Mouse (Mus musculus) MEL (cell line): Measurements from ENCODE around the gene Pde7b. TPM values are rescaled to one million over a fixed set of nuclear protein-coding genes. Genes with fewer than 3 reads are reported as not detected.

Source experiments
- DNase-seq: peaks from one replicate; pipeline ENCODE4 v3.0.0; 2011; ENCODE audit warnings: low read depth, low spot score
- H3K27ac ChIP-seq: 2 replicates; pipeline ENCODE4 v1.5.1; 2012; ENCODE audit warnings: low read depth, mild to moderate bottlenecking, control low read depth, low read length, moderate library complexity; ENCODE audit not compliant: control insufficient read depth
- H3K27me3 ChIP-seq, 2 experiments: fragments of 150-350 bp in 1 of 2; sonication (generic) in 1 of 2; 2 replicates each; pipeline ENCODE4 v1.6.1; 2012; ENCODE audit warnings: low read length in 2 of 2, mild to moderate bottlenecking in 2 of 2, improper control_type of control experiment in 1 of 2, moderate library complexity in 1 of 2; ENCODE audit not compliant: insufficient read depth in 2 of 2, control insufficient read depth in 1 of 2
- H3K36me3 ChIP-seq, 2 experiments: 2 replicates each; pipeline ENCODE4 v1.6.1; 2012 to 2014; ENCODE audit warnings: low read length in 2 of 2, improper control_type of control experiment in 1 of 2, inconsistent platforms in 1 of 2, mild to moderate bottlenecking in 1 of 2; ENCODE audit not compliant: insufficient read depth in 2 of 2, control insufficient read depth in 1 of 2
- H3K4me1 ChIP-seq, 2 experiments: fragments of 150-350 bp in 1 of 2; sonication (generic) in 1 of 2; 2 replicates each; pipeline ENCODE4 v1.6.1; 2012; ENCODE audit warnings: low read length in 2 of 2, improper control_type of control experiment in 1 of 2, mild to moderate bottlenecking in 1 of 2; ENCODE audit not compliant: insufficient read depth in 2 of 2, control insufficient read depth in 1 of 2
- H3K4me3 ChIP-seq, 2 experiments: fragments of 150-350 bp in 1 of 2; sonication (generic) in 1 of 2; 2 replicates each; pipeline ENCODE4 v1.5.1; 2012; ENCODE audit warnings: low read depth in 2 of 2, low read length in 2 of 2, mild to moderate bottlenecking in 2 of 2, moderate library complexity in 2 of 2, control low read depth in 1 of 2, improper control_type of control experiment in 1 of 2; ENCODE audit not compliant: control insufficient read depth in 1 of 2, insufficient read depth in 1 of 2
- H3K79me2 ChIP-seq: 2 replicates; pipeline ENCODE4 v1.6.1; 2012; ENCODE audit warnings: mild to moderate bottlenecking, low read length, moderate library complexity; ENCODE audit not compliant: control insufficient read depth, poor library complexity, insufficient read depth
- H3K9ac ChIP-seq: 2 replicates; pipeline ENCODE4 v1.6.1; 2012; ENCODE audit warnings: low read depth, mild to moderate bottlenecking, control low read depth, low read length, moderate library complexity; ENCODE audit not compliant: control insufficient read depth, poor library complexity, severe bottlenecking
- H3K9me3 ChIP-seq: fragments of 150-350 bp; sonication (generic); replicated peaks from 2 replicates; pipeline ENCODE4 v1.6.1; 2012; ENCODE audit warnings: mild to moderate bottlenecking, low read length, improper control_type of control experiment, moderate library complexity; ENCODE audit not compliant: insufficient read depth
- BHLHE40 ChIP-seq: IDR thresholded peaks from 2 replicates; pipeline ENCODE4 v1.6.1; 2012; ENCODE audit warnings: low read depth, mild to moderate bottlenecking, inconsistent platforms, low read length, improper control_type of control experiment, borderline replicate concordance
- CHD1 ChIP-seq: IDR thresholded peaks from 2 replicates; pipeline ENCODE4 v1.6.1; 2012; ENCODE audit warnings: low read depth, mild to moderate bottlenecking, inconsistent platforms, low read length, improper control_type of control experiment
- E2F4 ChIP-seq: IDR thresholded peaks from 2 replicates; pipeline ENCODE4 v1.6.1; 2011; ENCODE audit warnings: low read depth, low read length, improper control_type of control experiment, borderline replicate concordance
- EP300 ChIP-seq, 2 experiments: IDR thresholded peaks; 2 replicates each; pipeline ENCODE4 v1.6.1; 2011; ENCODE audit warnings: improper control_type of control experiment in 2 of 2, low read length in 2 of 2, low read depth in 1 of 2, mild to moderate bottlenecking in 1 of 2
- ETS1 ChIP-seq: IDR thresholded peaks from 2 replicates; pipeline ENCODE4 v1.6.1; 2012; ENCODE audit warnings: low read depth, mild to moderate bottlenecking, inconsistent platforms, low read length, improper control_type of control experiment, moderate library complexity
- GABPA ChIP-seq: IDR thresholded peaks from 2 replicates; pipeline ENCODE4 v1.6.1; 2012; ENCODE audit warnings: low read depth, mild to moderate bottlenecking, inconsistent platforms, low read length, improper control_type of control experiment, moderate library complexity
- GATA1 ChIP-seq: IDR thresholded peaks from 2 replicates; pipeline ENCODE4 v1.6.1; 2011; ENCODE audit warnings: low read depth, low read length, improper control_type of control experiment
- HCFC1 ChIP-seq: IDR thresholded peaks from 2 replicates; pipeline ENCODE4 v1.6.1; 2012; ENCODE audit warnings: low read depth, mild to moderate bottlenecking, inconsistent platforms, low read length, improper control_type of control experiment, moderate library complexity
- JUND ChIP-seq: IDR thresholded peaks from 2 replicates; pipeline ENCODE4 v1.6.1; 2011; ENCODE audit warnings: low read depth, mild to moderate bottlenecking, improper control_type of control experiment, low read length
- MAFK ChIP-seq: IDR thresholded peaks from 2 replicates; pipeline ENCODE4 v1.6.1; 2011; ENCODE audit warnings: low read depth, mild to moderate bottlenecking, low read length, improper control_type of control experiment, borderline replicate concordance
- MXI1 ChIP-seq: IDR thresholded peaks from 2 replicates; pipeline ENCODE4 v1.6.1; 2011; ENCODE audit warnings: mild to moderate bottlenecking, low read depth, low read length, improper control_type of control experiment
- MYC ChIP-seq: IDR thresholded peaks from 2 replicates; pipeline ENCODE4 v1.6.1; 2011; ENCODE audit warnings: low read depth, mild to moderate bottlenecking, low read length, improper control_type of control experiment, moderate library complexity
- NELFE ChIP-seq: IDR thresholded peaks from 2 replicates; pipeline ENCODE4 v1.6.1; 2011; ENCODE audit warnings: low read depth, low read length, improper control_type of control experiment
- POLR2A ChIP-seq, 2 experiments: IDR thresholded peaks; 2 replicates each; pipeline ENCODE4 v1.6.1; 2011 to 2012; ENCODE audit warnings: low read length in 2 of 2, mild to moderate bottlenecking in 2 of 2, control low read depth in 1 of 2, improper control_type of control experiment in 1 of 2, low read depth in 1 of 2, moderate library complexity in 1 of 2; ENCODE audit not compliant: control insufficient read depth in 1 of 2, insufficient read depth in 1 of 2, poor library complexity in 1 of 2
- POLR2AphosphoS5 ChIP-seq: IDR thresholded peaks from 2 replicates; pipeline ENCODE4 v1.6.1; 2012; ENCODE audit warnings: low read depth, borderline replicate concordance, mild to moderate bottlenecking, inconsistent platforms, low read length, moderate library complexity, mixed read lengths
- SMC3 ChIP-seq: IDR thresholded peaks from 2 replicates; pipeline ENCODE4 v1.6.1; 2011; ENCODE audit warnings: low read depth, low read length, improper control_type of control experiment
- TAL1 ChIP-seq: IDR thresholded peaks from 2 replicates; pipeline ENCODE4 v1.6.1; 2012; ENCODE audit warnings: mild to moderate bottlenecking, inconsistent platforms, low read length, moderate library complexity, mixed read lengths
- TCF12 ChIP-seq: IDR thresholded peaks from 2 replicates; pipeline ENCODE4 v1.6.1; 2014; ENCODE audit warnings: low read depth, mild to moderate bottlenecking, inconsistent platforms, low read length, improper control_type of control experiment, moderate library complexity
- USF1 ChIP-seq: IDR thresholded peaks from 2 replicates; pipeline ENCODE4 v1.6.1; 2014; ENCODE audit warnings: low read depth, mild to moderate bottlenecking, inconsistent platforms, low read length, improper control_type of control experiment, moderate library complexity
- USF2 ChIP-seq, 2 experiments: IDR thresholded peaks; 2 replicates each; pipeline ENCODE4 v1.6.1; 2011 to 2012; ENCODE audit warnings: improper control_type of control experiment in 2 of 2, low read length in 2 of 2, borderline replicate concordance in 1 of 2, inconsistent platforms in 1 of 2, low read depth in 1 of 2, mild to moderate bottlenecking in 1 of 2; ENCODE audit not compliant: insufficient read depth in 1 of 2
- ZKSCAN1 ChIP-seq: IDR thresholded peaks from 2 replicates; pipeline ENCODE4 v1.6.1; 2012; ENCODE audit warnings: low read depth, mild to moderate bottlenecking, inconsistent platforms, low read length, improper control_type of control experiment, moderate library complexity
- ZMIZ1 ChIP-seq: IDR thresholded peaks from 2 replicates; pipeline ENCODE4 v1.6.1; 2012; ENCODE audit warnings: low read depth, mild to moderate bottlenecking, inconsistent platforms, low read length, improper control_type of control experiment, moderate library complexity
- polyA plus RNA-seq, 2 experiments: library from polyadenylated mRNA; stranded (reverse) in 1 of 2; unstranded in 1 of 2; fragments of >175 nt in 1 of 2; fragments of >200 nt in 1 of 2; gene quantifications; 2 replicates each; pipeline versions ENCODE4 v1.2.1 to v1.2.4; 2012; ENCODE audit warnings: low replicate concordance in 2 of 2, low read depth in 1 of 2; ENCODE audit not compliant: insufficient read length in 2 of 2, insufficient read depth in 1 of 2, missing spikeins in 1 of 2
- total RNA-seq: library from RNA; depleted of rRNA; stranded (reverse); fragments of 300-350 nt; gene quantifications from 2 replicates; pipeline ENCODE4 v1.2.3, GENCODE M21; 2012

Gene Pde7b
- total and polyA plus RNA-seq, 3 experiments = 0.04 TPM; not detected in 2

DNA sequence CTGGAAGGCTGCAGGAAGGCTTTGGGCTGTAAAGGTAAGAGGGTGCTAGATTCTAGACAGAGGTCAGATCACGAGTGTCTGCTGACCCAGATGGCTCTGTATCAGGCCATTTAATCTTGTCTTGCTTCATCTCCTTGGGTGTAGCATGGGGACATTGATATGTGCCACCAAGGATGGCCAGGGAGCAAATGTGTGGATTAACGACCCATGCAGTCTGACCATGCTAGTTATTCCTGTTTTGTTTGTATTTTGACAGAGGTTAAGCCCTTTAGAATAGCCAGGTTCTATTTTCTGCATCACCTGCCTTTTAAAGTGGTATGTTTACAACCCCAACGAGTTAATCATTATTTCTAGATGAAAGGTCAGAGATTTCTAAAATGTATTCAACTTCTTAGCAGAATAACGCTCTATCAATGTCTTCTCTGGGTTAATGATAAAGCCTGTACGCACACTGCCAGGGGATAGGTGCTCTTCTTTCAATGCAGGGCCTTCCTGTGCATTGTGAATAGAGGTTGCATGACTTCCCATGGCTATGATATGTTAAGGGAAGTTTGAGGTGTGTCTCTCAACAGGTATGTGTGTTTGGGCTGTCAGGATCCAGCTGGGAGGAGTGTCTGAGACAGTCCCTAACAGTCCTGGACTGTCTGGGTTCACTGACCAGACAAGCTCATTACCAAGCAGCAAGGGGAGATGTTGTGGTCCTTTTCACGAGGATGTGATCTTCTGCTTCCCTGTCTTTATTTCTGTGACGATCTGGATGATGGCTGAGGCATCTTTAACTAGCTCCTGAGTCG lies 103.0 kb downstream of the Pde7b start:
- Histone ChIP-seq H3K36me3 (no peaks in the 10 kb centered on the region), H3K9me3 (no peaks in the 10 kb centered on the region), H3K4me3 (no peak overlapping the region), H3K27ac (no peak overlapping the region), H3K79me2 (no peaks in the 10 kb centered on the region), H3K27me3 (peaks cover 2 to 7% of the 10 kb centered on the region in 2 experiments; a peak in 2 of 4 replicates), H3K4me1 (no peaks in the 10 kb centered on the region), H3K9ac (no peak overlapping the region)
- DNase-seq = no peak
- TF ChIP-seq E2F4 (no peak), BHLHE40 (no peak), SMC3 (no peak), MYC (no peak), CHD1 (no peak), MAFK (no peak), POLR2AphosphoS5 (no peak), GABPA (no peak), USF2 (IDR thresholded peaks at IDR 0.05; ENCODE audit: borderline replicate concordance in 1 of 2, insufficient read depth in 1 of 2, low read depth in 1 of 2, low read length in 2 of 2) (no peak), GATA1 (no peak)

DNA sequence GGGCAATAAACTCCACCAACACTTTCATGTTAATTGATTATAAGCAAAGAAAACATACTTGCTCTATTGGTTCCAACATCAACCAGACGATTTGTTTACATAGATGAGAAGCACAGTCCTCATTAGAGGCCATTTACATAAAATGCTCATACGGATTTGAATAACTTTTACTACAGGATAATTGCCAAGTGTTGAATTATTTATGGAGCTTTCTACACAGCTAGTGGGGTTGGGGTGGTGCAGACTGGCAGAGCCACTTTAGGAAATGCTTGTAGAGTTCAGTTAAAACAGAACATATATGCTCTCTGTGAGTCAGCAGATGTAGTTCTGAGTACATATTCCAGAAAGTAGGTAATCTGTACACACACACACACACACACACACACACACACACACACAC lies 118.9 kb downstream of the Pde7b start:
- no peak overlapping the region for H3K27ac ChIP-seq
- H3K9ac ChIP-seq = no peak overlapping the region
- H3K4me3 ChIP-seq = no peak overlapping the region
- no peak for DNase-seq
- no peaks in the 10 kb centered on the region for H3K9me3 ChIP-seq
- no peaks in the 10 kb centered on the region for H3K79me2 ChIP-seq
- H3K36me3 ChIP-seq = no peaks in the 10 kb centered on the region
- no peaks in the 10 kb centered on the region for H3K4me1 ChIP-seq
- H3K27me3 ChIP-seq = peaks cover 2 to 6% of the 10 kb centered on the region in 2 experiments; a peak in 3 of 4 replicates
- no peak for TF ChIP-seq NELFE
- no peak for TF ChIP-seq ZMIZ1
- TF ChIP-seq USF1 = no peak
- TF ChIP-seq ETS1 = no peak
- TF ChIP-seq POLR2A (IDR thresholded peaks at IDR 0.05; ENCODE audit: control insufficient read depth in 1 of 2, insufficient read depth in 1 of 2, low read depth in 1 of 2, low read length in 2 of 2, poor library complexity in 1 of 2) = no peak
- no peak for TF ChIP-seq GATA1
- TF ChIP-seq TCF12 = no peak
- TF ChIP-seq TAL1 = no peak
- TF ChIP-seq EP300 (IDR thresholded peaks at IDR 0.05; ENCODE audit: low read depth in 1 of 2, low read length in 2 of 2) = no peak
- no peak for TF ChIP-seq HCFC1
- TF ChIP-seq GABPA = no peak
- no peak for TF ChIP-seq MAFK
- no peak for TF ChIP-seq USF2 (IDR thresholded peaks at IDR 0.05; ENCODE audit: borderline replicate concordance in 1 of 2, insufficient read depth in 1 of 2, low read depth in 1 of 2, low read length in 2 of 2)
- TF ChIP-seq MXI1 = no peak
- no peak for TF ChIP-seq JUND
- no peak for TF ChIP-seq ZKSCAN1
